Mouse (Mus musculus): ENCODE measurements at regions not wholly inside any gene's neighbourhood (a gene's known extent, or its start where the extent isn't known, plus 50 kb on each side); places are given as distances from the start of the nearest gene placed in this dataset.

GRCm38 (mm10) chr3:7712466-7712865 is 1092.2 kb upstream of the 1700008P02Rik start:
- no peak for DNase-seq (ENCODE audit: extremely low read depth)
- Histone ChIP-seq H3K9ac (ENCODE audit: insufficient read depth, low read depth) (no peak overlapping the region), H3K79me2 (replicated peaks; ENCODE audit: control insufficient read depth, extremely low read depth, insufficient read depth, poor library complexity, severe bottlenecking) (no peaks in the 10 kb centered on the region), H3K4me1 (ENCODE audit: control insufficient read depth in 1 of 2, insufficient read depth in 2 of 2) (no peaks in the 10 kb centered on the region), H3K4me3 (replicated peaks in 1 of 3; ENCODE audit: low read depth in 2 of 3, low read length in 2 of 3, poor library complexity in 1 of 3) (no peak overlapping the region), H3K36me3 (replicated peaks in 1 of 2; ENCODE audit: control insufficient read depth in 1 of 2, insufficient read depth in 1 of 2, low read length in 1 of 2) (no peaks in the 10 kb centered on the region), H3K27me3 (replicated peaks) (no peaks in the 10 kb centered on the region), H3K4me2 (ENCODE audit: insufficient read depth, low read depth, poor library complexity, severe bottlenecking) (no peak overlapping the region), H3K27ac (ENCODE audit: insufficient read depth, low read depth) (no peak overlapping the region), H3K9me3 (replicated peaks; ENCODE audit: low read length) (peaks cover 25% of the 10 kb centered on the region)
- in situ Hi-C loops (cut with MboI; ENCODE audit: low pct_ligation_motif_present, low pct_unique_long_range_greater_than_20kb, low sequenced_read_pairs), result no loop called here
- dilution Hi-C loops (cut with MboI; ENCODE audit: extremely low pct_ligation_motif_present, extremely low pct_unique_long_range_greater_than_20kb, low sequenced_read_pairs), result no loop called here
- no peak for TF ChIP-seq EP300 (IDR thresholded peaks at IDR 0.05; ENCODE audit: low read length)
- no peak for TF ChIP-seq USF1 (IDR thresholded peaks at IDR 0.05; ENCODE audit: low read depth, low read length)
- TF ChIP-seq MEF2A (IDR thresholded peaks at IDR 0.05; ENCODE audit: borderline replicate concordance, low read depth, low read length), result no peak
- TF ChIP-seq ZKSCAN1 (IDR thresholded peaks at IDR 0.05; ENCODE audit: borderline replicate concordance, low read depth, low read length), result no peak
- no peak for TF ChIP-seq POLR2AphosphoS2 (IDR thresholded peaks at IDR 0.05; ENCODE audit: low read depth, low read length)
- no peak for TF ChIP-seq CHD1 (IDR thresholded peaks at IDR 0.05; ENCODE audit: low read depth, low read length)

- Histone ChIP-seq H3K4me1 (ENCODE audit: control insufficient read depth in 1 of 2, insufficient read depth in 2 of 2) (no peaks in the 10 kb centered on the region), H3K27ac (ENCODE audit: insufficient read depth, low read depth) (no peak overlapping the region), H3K9ac (ENCODE audit: insufficient read depth, low read depth) (no peak overlapping the region), H3K27me3 (replicated peaks) (no peaks in the 10 kb centered on the region), H3K9me3 (replicated peaks; ENCODE audit: low read length) (peaks cover 31% of the 10 kb centered on the region), H3K4me2 (ENCODE audit: insufficient read depth, low read depth, poor library complexity, severe bottlenecking) (no peak overlapping the region), H3K4me3 (replicated peaks in 1 of 3; ENCODE audit: low read depth in 2 of 3, low read length in 2 of 3, poor library complexity in 1 of 3) (no peak overlapping the region), H3K36me3 (replicated peaks in 1 of 2; ENCODE audit: control insufficient read depth in 1 of 2, insufficient read depth in 1 of 2, low read length in 1 of 2) (no peaks in the 10 kb centered on the region), H3K79me2 (replicated peaks; ENCODE audit: control insufficient read depth, extremely low read depth, insufficient read depth, poor library complexity, severe bottlenecking) (no peaks in the 10 kb centered on the region)
- in situ Hi-C loops (cut with MboI; ENCODE audit: low pct_ligation_motif_present, low pct_unique_long_range_greater_than_20kb, low sequenced_read_pairs) (no loop called here), dilution Hi-C loops (cut with MboI; ENCODE audit: extremely low pct_ligation_motif_present, extremely low pct_unique_long_range_greater_than_20kb, low sequenced_read_pairs) (no loop called here)
- DNase-seq (ENCODE audit: extremely low read depth), result no peak
- TF ChIP-seq ZC3H11A (IDR thresholded peaks at IDR 0.05; ENCODE audit: low read depth, low read length) (no peak), GABPA (IDR thresholded peaks at IDR 0.05; ENCODE audit: insufficient replicate concordance, low read depth, low read length) (no peak), HCFC1 (IDR thresholded peaks at IDR 0.05; ENCODE audit: low read depth, low read length) (no peak), IRF4 (IDR thresholded peaks at IDR 0.05; ENCODE audit: low read depth, low read length) (no peak), UBTF (IDR thresholded peaks at IDR 0.05; ENCODE audit: low read depth, low read length) (no peak), TBP (conservative IDR thresholded peaks at IDR 0.05; ENCODE audit: low read depth, low read length) (no peak), ZMIZ1 (IDR thresholded peaks at IDR 0.05; ENCODE audit: low read depth, low read length) (no peak), MEF2A (IDR thresholded peaks at IDR 0.05; ENCODE audit: borderline replicate concordance, low read depth, low read length) (no peak), NRF1 (IDR thresholded peaks at IDR 0.05; ENCODE audit: low read depth, low read length) (no peak), JUND (conservative IDR thresholded peaks at IDR 0.05; ENCODE audit: low read depth, low read length) (no peak), BHLHE40 (IDR thresholded peaks at IDR 0.05; ENCODE audit: low read depth, low read length) (no peak), MAZ (IDR thresholded peaks at IDR 0.05; ENCODE audit: low read depth, low read length) (no peak), CHD1 (IDR thresholded peaks at IDR 0.05; ENCODE audit: low read depth, low read length) (no peak), POLR2AphosphoS2 (IDR thresholded peaks at IDR 0.05; ENCODE audit: low read depth, low read length) (no peak), ELF1 (IDR thresholded peaks at IDR 0.05; ENCODE audit: low read depth, low read length) (no peak)
These were observed 1088.4 kb upstream of the 1700008P02Rik start for GRCm38 (mm10) chr3:7708609-7709008.

Data from CH12.LX (cell line).